ENCODE assay signal across 8 mouse cellular contexts in genomic region chr9:66276697-66277385, GRCm38 (mm10).
A peak's percentile ranks its signal among the peaks of the same experiment; 100 is the strongest.
DNase-seq lines count a peak whose midpoint lies in the region; ATAC-seq and TF ChIP-seq lines count a peak whose summit lies in the region.

No protein-coding gene starts in this region.

- no peak overlapping the region for H3ac ChIP-seq in myocyte (ENCODE audit: control insufficient read depth, insufficient read length)

- H3K4me3 ChIP-seq in midbrain, embryonic 10.5 days: no peak overlapping the region
- no peak overlapping the region for H3K4me3 ChIP-seq in midbrain, embryonic 16.5 days (ENCODE audit: low read depth, low read length)
- no peak overlapping the region for H3K4me3 ChIP-seq in heart, embryonic 13.5 days
- peak overlapping the region; percentile 15; the same call in 1 of the 2 replicates for H3K4me3 ChIP-seq in limb, embryonic 10.5 days
- no peak overlapping the region for H3K4me3 ChIP-seq in myocyte

- no peaks in the 10 kb centered on the region for H3K36me3 ChIP-seq in midbrain, embryonic 10.5 days
- H3K36me3 ChIP-seq in midbrain, embryonic 16.5 days (ENCODE audit: control insufficient read depth, insufficient read depth, low read length): no peaks in the 10 kb centered on the region
- H3K36me3 ChIP-seq in heart, embryonic 13.5 days: no peaks in the 10 kb centered on the region
- no peaks in the 10 kb centered on the region for H3K36me3 ChIP-seq in limb, embryonic 10.5 days
- H3K36me3 ChIP-seq in myocyte (ENCODE audit: control insufficient read depth, insufficient read depth): peaks cover 10% of the 10 kb centered on the region

- H3K27ac ChIP-seq in midbrain, embryonic 10.5 days (replicated peaks): peak overlapping the region; percentile 59
- H3K27ac ChIP-seq in midbrain, embryonic 16.5 days (ENCODE audit: low read length): no peak overlapping the region
- H3K27ac ChIP-seq in heart, embryonic 13.5 days (replicated peaks): peak overlapping the region; percentile 81
- peak overlapping the region; percentile 62 for H3K27ac ChIP-seq in limb, embryonic 10.5 days

- WGBS in midbrain, embryonic 10.5 days: 25% methylated on average over 14 of the region's 14 CpGs
- 33% methylated on average over 14 of the region's 14 CpGs for WGBS in midbrain, embryonic 16.5 days
- 17% methylated on average over 14 of the region's 14 CpGs for WGBS in heart, embryonic 13.5 days
- 7% methylated on average over 14 of the region's 14 CpGs for WGBS in limb, embryonic 10.5 days

- intact Hi-C loops in left cerebral cortex, postnatal 14 days (cut with DNase I): no loop called here

- no peaks in the 10 kb centered on the region for H3K79me2 ChIP-seq in myocyte (ENCODE audit: control insufficient read depth, insufficient read depth)

- peak; percentile 58 for DNase-seq in midbrain, embryonic 10.5 days (ENCODE audit: low spot score)
- peak; percentile 81 for DNase-seq in embryo, embryonic 9.5 days (ENCODE audit: extremely low spot score)
- peak; percentile 68 for DNase-seq in limb, embryonic 10.5 days (ENCODE audit: low spot score)
- no peak for DNase-seq in left cerebral cortex, postnatal 14 days (ENCODE audit: low spot score in 2 of 2)

- H3K4me1 ChIP-seq in midbrain, embryonic 10.5 days: peaks cover 37% of the 10 kb centered on the region
- H3K4me1 ChIP-seq in midbrain, embryonic 16.5 days (ENCODE audit: control insufficient read depth, insufficient read depth, low read length): peaks cover 13% of the 10 kb centered on the region
- H3K4me1 ChIP-seq in heart, embryonic 13.5 days: peaks cover 32% of the 10 kb centered on the region
- peaks cover 56% of the 10 kb centered on the region for H3K4me1 ChIP-seq in limb, embryonic 10.5 days

- TF ChIP-seq POLR2A in myocyte (IDR thresholded peaks at IDR 0.05; ENCODE audit: insufficient read length, low read depth): peak; percentile 36

- no peaks in the 10 kb centered on the region for H3K9me3 ChIP-seq in midbrain, embryonic 10.5 days (replicated peaks)
- H3K9me3 ChIP-seq in midbrain, embryonic 16.5 days (replicated peaks; ENCODE audit: control insufficient read depth, low read length, poor library complexity, severe bottlenecking): no peaks in the 10 kb centered on the region
- H3K9me3 ChIP-seq in heart, embryonic 13.5 days: no peaks in the 10 kb centered on the region
- no peaks in the 10 kb centered on the region for H3K9me3 ChIP-seq in limb, embryonic 10.5 days (replicated peaks)

- H3K9ac ChIP-seq in midbrain, embryonic 16.5 days (ENCODE audit: low read depth, low read length): no peak overlapping the region
- H3K9ac ChIP-seq in heart, embryonic 13.5 days: peak overlapping the region; percentile 45

- H3K4me2 ChIP-seq in midbrain, embryonic 16.5 days (ENCODE audit: low read length): no peak overlapping the region
- H3K4me2 ChIP-seq in heart, embryonic 13.5 days: peak overlapping the region; percentile 18; the same call in 1 of the 2 replicates
- H3K4me2 ChIP-seq in myocyte (ENCODE audit: low read depth): peak overlapping the region; percentile 68

- H3K27me3 ChIP-seq in midbrain, embryonic 10.5 days (ENCODE audit: low read depth, poor library complexity, severe bottlenecking): peaks cover 23% of the 10 kb centered on the region
- H3K27me3 ChIP-seq in midbrain, embryonic 16.5 days (ENCODE audit: control insufficient read depth, insufficient read depth, low read depth, low read length): no peaks in the 10 kb centered on the region
- H3K27me3 ChIP-seq in heart, embryonic 13.5 days (replicated peaks): no peaks in the 10 kb centered on the region
- no peaks in the 10 kb centered on the region for H3K27me3 ChIP-seq in limb, embryonic 10.5 days (ENCODE audit: low read depth, poor library complexity, severe bottlenecking)
- H3K27me3 ChIP-seq in myocyte (ENCODE audit: control insufficient read depth, insufficient read depth, insufficient read length): no peaks in the 10 kb centered on the region

- ATAC-seq in midbrain, embryonic 16.5 days: no peak
- no peak for ATAC-seq in heart, embryonic 13.5 days (ENCODE audit: extremely low read depth, insufficient number of reproducible peaks, low FRiP score, low TSS enrichment)
- ATAC-seq in frontal cortex, adult (ENCODE audit: low TSS enrichment): no peak

TF ChIP-seq in myocyte, 11 proteins besides CTCF, POLR2A, EP300 and RAD21:
- TF ChIP-seq POLR2AphosphoS2 (IDR thresholded peaks at IDR 0.05; ENCODE audit: insufficient read length, low read depth) (peak; percentile 62), E2F4 (IDR thresholded peaks at IDR 0.05; ENCODE audit: insufficient read depth) (no peak), MYOG (IDR thresholded peaks at IDR 0.05; ENCODE audit: control insufficient read depth in 1 of 3, insufficient read depth in 1 of 3, insufficient read length in 2 of 3, low read depth in 2 of 3) (peak; percentile 92 to 99 (median 95)), MAX (IDR thresholded peaks at IDR 0.05; ENCODE audit: low read depth) (no peak), TCF3 (IDR thresholded peaks at IDR 0.05; ENCODE audit: insufficient read length, low read depth) (peak; percentile 91), TCF12 (IDR thresholded peaks at IDR 0.05; ENCODE audit: insufficient read depth, poor library complexity, severe bottlenecking) (peak; percentile 93), MYOD1 (IDR thresholded peaks at IDR 0.05; ENCODE audit: control insufficient read depth in 1 of 3, insufficient read length in 2 of 3, low read depth in 2 of 3) (peak; percentile 96 to 98 (median 98))

Comparison
In these comparisons a context has a peak if more than half of its experiments do, and no peak if none do; other contexts are left out.
1. DNase-seq: peak in midbrain, embryonic 10.5 days (single experiment), embryo, embryonic 9.5 days (single experiment) and limb, embryonic 10.5 days (single experiment); none in left cerebral cortex, postnatal 14 days (0 of 2).